Mouse (Mus musculus): Measurements from ENCODE around the gene Timm50. TPM values are rescaled to one million over a fixed set of nuclear protein-coding genes. Genes with fewer than 3 reads are reported as not detected.

Timm50 gene
- polyA plus RNA-seq, 1 experiment, result 89.8 TPM

DNA sequence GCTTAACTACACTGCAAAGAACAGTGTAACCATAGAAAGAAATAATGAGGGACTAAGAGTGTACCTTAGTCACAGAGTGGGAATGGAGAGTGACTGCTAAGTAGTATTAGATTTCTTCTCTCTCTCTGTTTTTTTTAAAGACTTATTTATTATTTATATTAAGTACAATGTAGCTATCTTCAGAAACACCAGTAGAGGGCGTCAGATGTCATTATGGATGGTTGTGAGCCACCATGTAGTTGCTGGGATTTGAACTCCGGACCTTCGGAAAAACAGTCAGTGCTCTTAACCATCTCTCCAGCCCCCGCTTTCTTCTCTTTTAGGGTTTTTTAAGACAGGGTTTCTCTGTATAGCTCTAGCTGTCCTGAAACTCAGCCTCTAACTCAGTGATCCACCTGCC, 14.6 kb upstream of the Timm50 start:
- DNase-seq (ENCODE audit: low read depth), result no peak

DNA sequence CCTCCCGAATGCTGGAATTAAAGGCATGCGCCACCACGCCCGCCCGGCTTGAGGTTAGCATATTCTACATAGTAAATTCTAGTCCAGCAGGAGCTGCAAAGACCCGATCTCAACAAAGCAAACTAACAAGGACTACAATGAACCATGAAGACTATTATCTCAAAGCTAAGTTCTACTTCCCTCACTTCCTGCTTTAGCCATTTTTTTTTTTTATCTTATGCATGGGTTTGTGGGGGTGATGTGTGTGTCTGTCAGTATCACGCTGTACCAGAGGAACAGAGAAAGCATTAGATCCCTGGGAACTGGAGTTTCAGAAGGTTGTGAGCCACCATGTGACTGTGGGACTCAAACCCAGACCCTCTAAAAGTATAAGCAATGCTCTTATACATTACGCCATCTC, 13.4 kb upstream of the Timm50 start:
- no peak for DNase-seq (ENCODE audit: low read depth)

DNA sequence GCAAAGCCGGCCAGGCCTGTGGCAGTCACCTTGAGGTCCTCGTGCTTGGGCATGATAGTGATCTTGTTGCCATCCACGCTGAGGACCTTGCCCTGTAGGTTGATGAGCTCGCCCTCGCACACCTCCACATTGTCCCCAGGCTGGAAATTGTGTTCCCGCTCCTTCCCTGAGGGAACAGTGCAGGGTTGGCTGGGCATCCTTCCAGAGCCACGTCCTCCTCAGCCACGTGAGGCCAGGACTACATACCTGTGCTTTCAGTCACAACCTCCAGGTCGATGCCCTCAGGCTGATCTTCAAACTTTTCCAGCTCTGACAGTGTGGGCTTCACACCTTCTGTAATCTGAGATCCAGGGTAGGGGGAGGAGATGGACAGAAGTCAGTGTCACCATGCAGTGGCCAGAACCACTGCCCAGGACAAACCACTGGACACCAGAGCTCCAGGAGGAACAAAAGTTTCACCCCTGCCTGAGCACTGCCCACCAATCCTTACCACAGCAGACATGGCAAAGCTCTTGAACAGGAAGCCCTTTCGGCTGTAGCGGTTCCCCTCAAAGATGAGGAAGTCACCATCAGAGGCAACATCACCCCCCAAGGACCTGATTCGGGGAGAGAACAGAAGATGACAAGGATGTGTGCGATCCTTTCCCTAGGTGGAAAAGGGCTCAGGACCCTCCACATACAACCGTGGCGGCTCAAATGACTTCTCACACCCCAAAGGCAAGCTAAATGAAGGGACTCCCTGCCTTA, 10.3 kb upstream of the Timm50 start:
- no peak for DNase-seq (ENCODE audit: low read depth)

DNA sequence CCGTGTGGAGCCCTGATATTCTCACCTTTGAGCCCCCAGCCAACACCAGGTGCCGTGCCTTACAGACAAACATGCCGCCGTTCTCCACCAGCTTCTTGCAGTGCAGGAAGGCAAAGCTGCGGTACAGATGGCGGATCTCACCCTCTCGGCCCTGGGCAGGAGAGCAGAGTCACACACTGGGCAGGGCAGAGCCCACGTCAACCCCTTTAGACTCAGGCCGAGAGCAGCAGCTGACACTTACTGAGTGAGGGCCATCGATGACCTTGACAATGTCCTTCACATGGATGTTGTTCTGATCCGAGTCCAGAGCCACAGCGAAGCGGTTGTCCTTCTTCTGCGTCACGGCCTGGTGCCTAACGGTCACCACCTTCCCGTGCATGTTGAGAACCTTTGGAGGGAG, 6.8 kb upstream of the Timm50 start:
- DNase-seq (ENCODE audit: low read depth), result no peak

DNA sequence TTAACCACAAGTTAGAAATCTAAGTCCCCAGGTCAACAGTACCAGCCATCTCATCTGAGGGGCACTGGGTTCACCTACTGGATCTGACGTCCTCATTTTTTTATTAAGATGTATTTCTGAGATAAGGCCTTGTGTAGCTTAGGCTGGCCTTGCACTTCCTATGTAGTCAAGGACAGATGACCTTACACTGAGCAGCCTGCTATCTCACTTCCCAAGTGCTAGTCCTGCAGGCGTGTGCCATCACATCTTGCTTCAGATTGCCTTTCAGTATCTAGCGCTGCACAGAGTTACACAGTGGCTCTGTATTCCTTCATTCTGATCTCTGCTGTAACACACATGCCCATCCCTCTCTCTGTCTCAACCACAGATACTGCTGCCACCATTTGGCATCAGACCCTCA, 6.2 kb upstream of the Timm50 start:
- DNase-seq (ENCODE audit: low read depth), result no peak

DNA sequence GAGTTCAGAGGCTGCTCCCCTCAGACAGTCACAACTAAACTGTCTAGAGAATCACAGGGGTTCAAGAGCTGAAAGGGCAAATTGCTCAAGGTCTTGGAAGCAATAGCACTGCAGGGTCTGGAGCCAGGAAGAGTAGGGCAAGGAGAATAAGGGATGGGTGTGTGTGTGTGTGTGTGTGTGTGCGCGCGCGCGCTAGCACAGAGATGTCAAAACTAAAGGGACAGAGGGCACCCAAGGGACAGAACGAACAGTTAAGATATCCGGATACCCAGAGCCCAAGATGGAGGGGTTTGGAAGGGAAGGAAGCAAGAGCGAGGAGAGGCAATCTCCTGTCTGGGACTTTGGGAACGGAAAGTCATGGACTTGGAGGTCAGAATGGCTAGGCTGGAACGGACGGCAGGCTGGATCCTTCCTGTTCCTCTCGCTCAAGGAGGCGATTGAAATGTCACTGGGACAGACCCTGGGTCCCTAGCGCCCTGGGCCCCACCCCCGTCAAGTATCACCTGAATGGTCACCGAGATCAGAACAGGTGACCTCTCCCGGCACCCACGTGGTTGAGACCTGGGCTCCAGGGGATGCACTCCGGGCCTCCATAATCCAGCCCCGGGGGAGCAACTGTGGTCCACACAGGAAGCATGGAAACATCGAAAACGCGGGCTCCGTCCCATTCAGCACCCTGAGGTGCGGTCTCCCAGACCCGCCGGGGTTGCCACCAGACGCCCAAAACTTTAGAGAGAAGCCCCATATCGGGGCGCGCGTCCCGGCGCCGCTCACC, 534 bp downstream of the Timm50 start:
- no peak for DNase-seq (ENCODE audit: low read depth)

DNA sequence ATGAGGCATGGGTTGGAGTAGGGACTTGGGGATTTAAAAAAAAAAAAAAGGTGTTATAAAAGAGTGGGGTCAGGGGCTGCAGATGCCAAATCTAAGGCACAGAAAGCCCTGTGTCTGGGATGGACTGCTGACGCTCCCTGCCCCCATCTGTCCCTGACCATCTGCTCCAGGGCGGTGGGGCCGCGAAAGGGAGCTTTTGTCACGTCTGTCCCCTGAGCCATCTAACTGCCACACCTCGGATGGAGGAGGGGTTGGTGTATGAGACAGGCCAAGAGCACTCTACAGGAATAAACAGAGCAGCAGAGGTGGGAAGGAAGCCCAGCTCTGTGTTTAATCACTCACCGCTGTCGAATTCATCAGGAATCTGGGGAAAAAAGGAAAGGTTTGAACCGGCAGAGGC, 2.1 kb downstream of the Timm50 start:
- no peak for DNase-seq (ENCODE audit: low read depth)

DNA sequence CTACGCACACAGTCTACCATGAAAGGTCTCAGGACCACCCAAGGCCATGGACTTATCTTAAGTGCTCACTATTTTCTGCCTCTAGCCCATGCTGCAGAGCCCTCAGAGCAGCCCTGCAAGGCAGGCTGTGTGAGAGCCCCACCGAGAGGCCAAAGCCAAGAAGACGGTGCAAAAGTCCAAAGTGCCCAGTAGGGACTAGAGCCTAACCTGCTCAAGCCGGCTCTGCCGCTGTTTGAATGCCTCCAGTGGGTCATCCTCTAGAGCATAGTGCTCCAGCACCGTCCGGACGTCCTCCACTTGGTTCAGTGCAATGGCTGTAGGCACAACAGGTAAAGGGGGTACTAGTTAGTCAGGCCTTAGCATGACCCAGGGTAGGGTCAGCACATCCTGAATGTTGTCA, 5.7 kb downstream of the Timm50 start:
- DNase-seq (ENCODE audit: low read depth), result no peak

DNA sequence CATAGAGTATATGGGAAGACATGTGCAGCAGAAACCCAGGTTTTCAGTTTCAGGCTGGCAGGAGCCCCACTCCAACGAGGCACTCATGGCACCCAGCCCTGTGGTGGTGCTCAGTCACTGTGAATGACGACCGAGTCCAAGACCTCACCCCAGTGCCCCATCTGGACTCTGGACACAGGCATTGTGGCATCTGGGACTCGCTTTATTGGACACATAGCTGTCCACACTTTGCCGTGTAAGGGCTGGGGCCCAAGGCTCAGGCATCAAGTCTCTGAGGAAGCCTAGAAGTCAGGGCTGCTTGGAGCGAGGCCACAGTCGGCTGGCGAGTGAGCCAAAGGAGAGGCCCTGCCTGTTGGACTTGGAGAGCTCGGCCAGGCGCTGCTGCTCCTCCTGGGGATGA, 6.2 kb downstream of the Timm50 start:
- DNase-seq (ENCODE audit: low read depth), result no peak

DNA sequence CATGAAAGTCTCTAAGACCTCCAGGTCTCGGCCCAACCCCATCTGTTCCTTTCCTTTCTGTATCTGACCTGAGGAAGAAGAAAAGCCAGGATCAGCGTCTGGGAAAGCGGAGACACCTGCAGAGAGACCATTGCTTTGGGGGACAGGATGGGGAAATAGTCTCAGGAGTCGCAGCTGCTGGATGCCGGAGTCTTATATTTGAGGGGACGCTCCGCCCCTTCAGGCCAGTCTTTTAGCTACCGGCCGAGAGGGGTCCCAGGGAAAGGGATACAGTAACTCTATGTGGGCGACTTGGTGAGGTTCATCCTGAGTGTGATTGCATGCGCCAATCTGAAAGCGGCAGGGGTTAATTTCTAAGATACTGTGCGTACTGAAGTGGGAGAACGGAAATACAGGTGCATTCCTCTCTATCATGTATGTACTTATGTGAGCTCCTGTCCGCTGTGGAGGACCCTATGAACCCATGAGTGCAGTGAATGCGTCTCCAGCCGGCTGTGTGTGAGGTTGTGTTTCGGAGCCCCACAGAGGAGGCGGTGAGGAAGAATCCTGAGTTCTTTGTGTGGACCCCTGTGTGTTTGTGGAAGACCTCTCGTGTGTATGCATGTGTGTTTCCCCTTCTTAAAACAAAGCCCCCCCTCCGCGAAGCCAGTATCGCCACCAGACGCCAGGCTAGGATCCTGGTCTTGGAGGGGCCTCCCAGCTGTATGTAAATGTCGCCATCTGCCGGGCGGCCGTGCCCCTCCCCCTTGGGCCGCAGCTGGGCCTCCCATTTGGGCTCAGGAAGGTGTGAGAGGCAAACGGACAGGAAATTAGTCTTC, 10.0 kb downstream of the Timm50 start, which contains the start of gene Dll3:
Dll3 (minus strand) TSS at position 623 of the 818 bp plus-strand sequence.
- no peak for DNase-seq (ENCODE audit: low read depth)

DNA sequence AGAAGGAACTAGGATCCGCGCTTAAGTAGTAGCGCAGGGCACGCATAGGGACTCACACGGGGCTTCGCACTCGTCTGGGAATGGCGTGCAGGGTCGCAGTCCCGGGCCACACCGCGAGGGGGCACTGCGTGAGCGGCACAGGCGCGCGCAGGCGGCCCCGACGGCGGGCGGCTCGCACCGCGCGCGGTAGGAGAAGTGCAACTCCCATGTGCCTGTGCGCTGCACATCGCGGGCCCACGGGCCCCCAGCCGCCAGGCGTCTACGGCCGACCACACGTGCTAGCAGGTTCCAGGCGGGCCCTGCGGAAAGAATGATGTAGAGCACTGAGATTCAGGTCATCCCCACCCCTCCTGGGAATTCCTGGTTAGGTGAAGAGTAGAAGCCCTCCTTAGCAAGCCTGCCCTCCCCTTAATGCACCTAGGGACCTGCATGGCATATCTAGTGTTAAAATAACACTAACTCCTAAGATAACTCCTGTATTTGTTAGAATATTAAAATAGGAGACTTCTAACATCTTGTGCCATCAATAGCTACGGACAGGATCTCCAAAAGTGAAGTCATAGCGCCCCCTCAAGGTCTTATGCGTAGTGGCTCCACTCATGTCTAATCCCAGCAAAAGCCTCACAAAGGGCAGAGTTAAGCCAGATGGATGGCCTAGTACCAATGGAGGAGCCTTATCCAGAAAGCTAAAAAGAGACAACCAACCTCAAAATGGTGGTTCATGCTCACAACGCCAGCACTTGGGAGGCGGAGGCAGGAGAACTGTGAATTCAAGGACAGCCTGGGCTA, 12.8 kb downstream of the Timm50 start:
- no peak for DNase-seq (ENCODE audit: low read depth)

DNA sequence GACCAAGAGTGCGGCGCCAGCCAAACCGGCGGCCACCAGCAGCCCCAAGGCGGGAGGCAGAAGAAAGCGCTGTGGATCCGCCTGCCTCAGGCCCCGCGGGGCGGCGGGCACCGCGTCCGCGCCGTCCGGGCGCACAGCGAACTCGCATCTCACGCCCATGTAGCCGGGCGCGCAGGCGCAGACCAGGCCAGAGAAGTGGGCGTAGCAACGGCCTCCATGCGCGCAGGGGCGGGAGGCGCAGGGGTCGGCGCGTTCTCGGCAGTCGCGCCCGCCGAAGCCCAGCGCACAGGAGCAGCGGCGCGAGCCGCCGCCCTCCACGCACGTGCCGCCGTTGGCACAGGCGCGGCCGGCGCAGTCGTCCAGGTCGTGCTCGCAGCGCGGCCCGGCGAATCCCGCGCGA, 17.4 kb downstream of the Timm50 start:
- no peak for DNase-seq (ENCODE audit: low read depth)

DNA sequence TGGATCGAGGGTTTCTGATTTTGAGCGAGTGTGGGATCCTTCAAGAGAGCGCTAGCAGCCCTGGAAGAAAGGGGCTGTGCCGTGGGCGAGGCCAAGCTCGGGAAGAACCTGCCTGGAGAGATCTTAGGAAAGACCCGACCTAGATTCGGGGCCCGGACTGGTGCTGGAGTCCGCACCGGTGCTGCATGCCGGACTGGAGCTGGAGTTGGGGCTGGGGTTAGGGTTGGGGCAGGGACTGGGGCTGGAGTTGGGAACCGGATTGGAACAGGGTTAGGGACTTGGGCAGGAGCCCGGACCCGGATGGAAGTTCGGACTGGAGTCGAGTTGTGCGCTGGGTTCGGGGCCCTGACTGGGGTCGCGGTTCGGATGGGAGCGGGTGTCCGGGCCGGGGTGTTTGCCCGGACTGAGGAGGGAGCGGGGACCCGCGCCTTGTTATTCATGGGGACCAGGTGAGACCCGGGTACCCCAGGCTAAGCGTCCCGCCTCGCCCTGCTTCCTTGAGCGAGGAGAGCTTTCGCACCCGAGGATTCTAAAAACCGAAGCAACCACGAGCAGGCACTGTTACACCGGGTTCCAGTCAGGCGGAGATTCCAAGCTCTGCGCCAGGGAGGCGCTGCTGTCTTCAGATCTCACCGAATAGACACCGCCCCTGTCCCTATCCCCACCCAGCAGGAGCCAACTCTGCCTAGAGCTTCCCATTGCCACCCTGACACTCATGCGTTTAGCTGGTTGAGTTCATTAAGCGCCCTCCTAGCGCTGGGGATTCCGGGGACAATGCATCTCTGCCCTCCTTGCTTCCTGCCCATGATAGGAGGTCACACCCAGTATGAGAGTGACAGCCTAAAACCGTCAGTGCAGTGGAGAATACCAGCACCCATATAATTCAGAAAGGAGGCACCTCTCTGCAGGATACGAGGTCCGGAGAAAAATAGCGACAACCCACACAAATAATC, 21.0 kb downstream of the Timm50 start, which contains the start of gene Selenov:
Selenov (minus strand) TSS at position 549 of the 953 bp plus-strand sequence.
- no peak for DNase-seq (ENCODE audit: low read depth)

DNA sequence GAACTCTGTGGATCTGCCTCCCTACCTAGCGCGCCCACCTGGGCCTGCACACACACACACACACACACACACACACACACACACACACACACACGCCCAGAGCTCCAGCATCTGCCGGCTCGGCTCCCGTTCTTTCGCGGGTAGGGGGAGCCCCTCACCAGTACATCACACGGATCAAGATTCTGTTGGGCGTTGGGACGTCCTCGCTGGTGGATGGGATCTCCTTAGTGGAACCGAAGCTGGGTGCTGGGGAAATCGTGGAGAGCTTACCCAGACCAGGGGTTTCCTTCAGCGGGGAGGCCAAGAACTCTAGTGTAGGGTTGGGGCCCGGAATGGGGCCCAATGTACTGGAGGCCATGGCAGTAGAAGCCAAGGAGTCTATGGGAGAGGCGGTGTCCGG, 21.7 kb downstream of the Timm50 start:
- DNase-seq (ENCODE audit: low read depth), result no peak

DNA sequence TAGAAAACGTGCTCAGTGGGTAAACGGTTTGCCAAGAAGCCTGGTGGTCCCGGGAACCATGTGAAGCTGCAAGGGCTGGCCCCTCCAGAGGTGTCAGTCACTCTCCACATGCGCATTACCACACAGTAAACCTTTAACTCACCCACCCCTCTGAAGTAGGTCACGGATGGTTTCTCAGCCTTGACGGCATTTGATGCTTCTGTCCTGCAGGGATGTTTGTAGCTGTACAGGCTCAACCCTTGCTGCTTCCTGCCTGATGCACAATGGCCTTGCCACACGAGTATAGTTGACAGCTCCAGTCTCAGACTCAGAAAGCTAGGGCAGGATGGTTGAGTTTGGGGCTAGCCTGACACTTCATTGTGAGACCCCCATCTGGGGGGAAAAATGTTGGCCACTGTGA, 31.2 kb downstream of the Timm50 start:
- no peak for DNase-seq (ENCODE audit: low read depth)

DNA sequence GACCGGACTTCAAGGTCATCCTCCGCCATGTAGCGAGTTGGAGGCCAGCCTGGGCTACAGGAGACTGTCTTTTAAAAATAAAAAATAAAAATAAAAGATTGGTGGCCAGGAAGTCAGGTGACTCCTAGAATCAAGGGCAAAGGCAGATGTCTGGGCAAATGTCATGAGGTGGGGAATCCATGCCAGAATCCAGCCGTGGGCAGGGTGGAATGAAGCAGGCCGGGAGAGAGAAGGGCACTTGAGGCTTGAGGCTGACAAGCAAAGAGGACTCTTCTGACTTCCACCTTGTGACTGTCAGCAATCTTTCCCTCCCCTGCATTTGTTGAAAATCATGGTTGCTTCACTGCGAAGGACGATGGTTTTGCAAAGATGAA, 33.6 kb downstream of the Timm50 start:
- no peak for DNase-seq (ENCODE audit: low read depth)

DNA sequence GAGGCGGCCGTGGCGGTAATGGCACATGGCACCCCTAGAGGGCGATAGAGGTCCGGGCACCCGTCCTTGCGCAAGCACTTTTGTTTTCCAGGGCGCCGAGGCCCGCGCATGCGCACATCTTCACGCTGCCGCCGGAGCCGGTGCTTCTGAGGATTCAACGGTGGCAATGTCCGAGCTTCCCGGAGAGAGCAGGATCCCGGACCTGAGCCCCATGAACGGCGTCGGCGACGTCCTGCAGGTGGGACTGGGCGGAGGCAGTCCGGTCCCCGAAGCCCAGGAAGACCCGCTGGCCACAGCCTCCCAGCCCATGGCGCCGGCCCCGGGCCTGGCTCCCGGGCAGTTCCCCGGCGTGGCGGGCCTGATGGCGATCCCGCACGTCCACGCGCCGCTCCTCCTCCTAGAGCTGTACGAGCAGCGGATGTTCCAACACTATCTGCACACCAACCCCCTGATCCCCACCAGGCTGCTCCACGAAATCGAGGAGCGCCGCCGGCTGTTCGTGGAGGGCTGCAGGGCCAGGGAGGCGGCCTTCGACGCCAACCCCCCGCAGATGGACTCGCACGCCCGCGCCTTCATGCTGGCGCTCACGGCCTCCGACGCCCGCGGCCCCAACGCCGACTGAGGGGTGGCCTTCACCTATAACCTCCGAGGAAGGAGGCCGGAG, 34.1 kb downstream of the Timm50 start, which contains the start of gene Eid2b:
Eid2b (plus strand) TSS at position 125 of the 664 bp plus-strand sequence.
- DNase-seq (ENCODE audit: low read depth), result no peak

DNA sequence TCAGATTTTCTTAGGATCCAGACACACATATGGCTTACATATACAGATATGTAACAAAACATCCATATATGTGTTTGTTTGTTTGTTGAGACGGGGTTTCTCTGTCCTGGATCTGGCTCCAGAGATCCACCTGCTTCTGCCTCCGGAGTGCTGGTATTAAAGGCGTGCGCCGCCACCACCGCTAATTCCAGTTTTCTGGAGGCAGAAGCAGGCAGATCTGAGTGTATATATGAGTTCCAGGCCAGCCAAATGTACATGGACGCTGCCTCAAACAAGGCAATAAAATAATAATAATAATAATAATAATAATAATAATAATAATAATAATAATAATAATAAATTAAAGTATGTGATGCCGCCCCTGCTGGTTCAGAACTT, 34.6 kb downstream of the Timm50 start:
- DNase-seq (ENCODE audit: low read depth), result no peak

DNA sequence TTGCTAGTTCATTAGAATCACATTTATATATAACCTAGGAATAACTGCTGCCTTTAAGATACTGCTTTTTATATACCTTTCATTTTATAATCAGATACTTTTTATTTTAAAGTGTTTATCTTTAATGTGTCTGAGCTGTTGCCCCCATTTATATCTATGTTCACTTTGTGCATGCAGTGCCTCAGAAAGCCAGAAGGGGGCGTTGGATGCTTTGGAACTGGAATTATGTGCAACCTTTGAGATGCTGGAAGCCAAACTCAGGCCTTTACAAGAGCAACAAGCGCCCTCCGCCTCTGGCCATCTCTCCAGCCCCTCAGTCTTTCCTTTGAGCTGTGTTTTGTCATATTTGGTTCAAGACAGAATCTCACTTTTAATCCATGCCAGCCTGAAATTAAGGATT, 40.1 kb downstream of the Timm50 start:
- DNase-seq (ENCODE audit: low read depth), result no peak

DNA sequence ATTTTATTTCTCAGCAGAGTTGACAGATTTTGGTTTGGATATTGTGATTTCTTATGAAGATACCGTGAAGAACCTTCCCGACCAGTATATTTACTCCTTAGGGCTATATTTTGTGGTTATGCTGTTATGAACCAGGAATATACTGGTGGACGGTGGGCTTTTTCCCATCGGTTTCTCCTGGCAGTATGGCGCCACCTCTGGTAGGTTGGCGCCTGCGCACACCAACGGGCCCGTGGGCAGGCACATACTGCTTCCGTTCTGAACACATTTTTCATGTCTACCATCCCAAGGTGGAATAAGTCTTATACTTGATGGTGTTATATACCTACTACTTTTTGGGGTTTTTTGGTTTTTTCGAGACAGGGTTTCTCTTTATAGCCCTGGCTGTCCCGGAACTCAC, 42.5 kb downstream of the Timm50 start:
- DNase-seq (ENCODE audit: low read depth), result no peak
